Mouse (Mus musculus): ENCODE data around the gene Bax. TPM values are rescaled to one million over a fixed set of nuclear protein-coding genes. Genes with fewer than 3 reads are reported as not detected.
A peak's percentile ranks its signal among the peaks of the same experiment; 100 is the strongest.
"Not testable (repeated sequence)": the region's sequence is repeated elsewhere in the genome, so short reads cannot be mapped to it uniquely, and the experiment has no call there.

Gene Bax
- total RNA-seq (2021) = 10 to 100 TPM; 73.5 to 80.8 TPM

- peak; percentile 93 to 95 for DNase-seq
Observed at GRCm38 (mm10) chr7:45466283-45467089, at the start of gene Bax. Gene Bax, minus strand, starts transcription at chr7:45466898.

- no peak for DNase-seq
Observed at GRCm38 (mm10) chr7:45515436-45515835, 48.7 kb upstream of the Bax start.

DNA sequence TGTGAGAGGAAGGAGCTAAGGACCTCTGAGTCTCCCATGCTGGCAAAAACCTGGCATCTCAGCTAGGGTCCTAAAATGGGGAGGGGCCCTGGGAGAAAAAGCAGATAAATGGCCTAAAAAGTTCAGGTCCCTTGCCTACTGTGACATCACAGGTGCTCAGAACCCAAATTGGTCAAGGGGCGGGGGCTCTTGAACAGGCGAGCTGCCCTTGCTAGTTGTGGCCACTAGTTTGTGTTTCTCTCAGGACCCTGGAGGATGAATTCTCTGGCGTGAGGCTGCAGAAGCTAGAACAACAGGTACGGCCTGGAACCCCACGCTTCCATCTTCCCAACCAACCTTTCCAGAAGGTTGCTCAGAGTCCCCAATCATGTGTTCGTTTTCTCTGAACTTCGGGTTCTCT is 47.7 kb upstream of the Bax start:
- DNase-seq = no peak

- peak; percentile 88 to 89 for DNase-seq
Observed at GRCm38 (mm10) chr7:45509912-45510787, 43.5 kb upstream of the Bax start, which contains the start of gene Nucb1. Gene Nucb1, minus strand, starts transcription at chr7:45510406.

GRCm38 (mm10) chr7:45509181-45509882 is 42.6 kb upstream of the Bax start:
- DNase-seq = no peak

DNA sequence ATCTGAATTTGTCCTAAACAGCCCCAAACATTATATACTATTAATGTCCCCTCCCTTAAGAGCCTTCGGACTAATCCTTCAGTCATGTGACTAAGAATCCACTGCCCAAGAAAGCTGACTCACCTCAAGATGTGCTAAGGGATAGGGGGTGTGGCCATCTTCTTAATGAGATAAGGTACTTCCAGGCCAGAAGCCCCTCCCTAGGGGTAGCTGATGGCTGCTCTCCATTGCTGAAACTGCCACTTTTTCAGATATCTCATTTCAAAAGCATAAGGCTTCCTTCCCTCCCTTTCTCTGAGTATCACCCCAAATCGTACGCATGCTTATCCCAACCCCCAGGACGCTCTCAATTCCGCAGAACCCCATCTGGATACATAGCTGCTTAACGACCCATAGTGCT is 41.9 kb upstream of the Bax start:
- DNase-seq = no peak

GRCm38 (mm10) chr7:45507583-45507982 is 40.9 kb upstream of the Bax start:
- no peak for DNase-seq

DNA sequence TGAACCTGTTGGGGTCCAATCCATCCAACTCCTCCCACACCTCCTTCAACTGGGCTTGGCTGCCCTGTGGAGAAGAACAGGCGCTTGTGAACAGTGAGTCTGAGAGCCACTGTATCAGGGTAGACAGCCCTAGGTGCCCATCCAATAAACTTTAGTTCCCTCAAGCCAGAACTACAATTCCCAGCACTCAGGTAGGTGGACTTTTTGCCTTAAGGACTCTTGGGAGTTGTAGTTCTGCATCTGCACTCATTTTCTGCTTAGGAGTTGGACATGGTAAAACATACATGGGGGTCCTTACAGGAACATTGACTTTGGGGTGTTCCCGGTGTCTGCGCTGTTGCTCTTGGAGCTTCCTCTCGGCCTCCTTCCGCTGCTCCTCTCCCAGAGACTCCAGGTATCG is 31.7 kb upstream of the Bax start:
- DNase-seq = no peak

GRCm38 (mm10) chr7:45494548-45494947 is 27.9 kb upstream of the Bax start:
- no peak for DNase-seq

DNA sequence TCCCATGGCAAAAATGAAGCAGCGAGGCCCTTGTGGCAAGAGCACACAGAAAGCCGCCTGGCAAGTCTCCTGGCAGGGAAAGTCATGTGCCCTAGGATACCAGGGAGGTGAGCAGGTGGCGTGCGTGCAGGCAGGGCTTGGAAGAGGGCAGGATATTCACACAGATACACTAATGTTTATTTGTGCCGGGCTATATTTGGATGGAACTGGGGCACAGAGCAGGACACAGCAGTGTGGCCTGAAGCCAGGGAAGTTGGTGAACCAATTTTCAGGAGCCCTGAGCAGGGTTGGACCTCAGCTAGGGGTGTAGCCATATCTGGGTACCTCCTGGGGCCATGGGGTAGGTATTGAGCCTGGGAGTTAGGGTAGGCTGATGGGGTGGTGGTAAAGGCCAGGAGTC is 26.3 kb upstream of the Bax start:
- DNase-seq = no peak

DNA sequence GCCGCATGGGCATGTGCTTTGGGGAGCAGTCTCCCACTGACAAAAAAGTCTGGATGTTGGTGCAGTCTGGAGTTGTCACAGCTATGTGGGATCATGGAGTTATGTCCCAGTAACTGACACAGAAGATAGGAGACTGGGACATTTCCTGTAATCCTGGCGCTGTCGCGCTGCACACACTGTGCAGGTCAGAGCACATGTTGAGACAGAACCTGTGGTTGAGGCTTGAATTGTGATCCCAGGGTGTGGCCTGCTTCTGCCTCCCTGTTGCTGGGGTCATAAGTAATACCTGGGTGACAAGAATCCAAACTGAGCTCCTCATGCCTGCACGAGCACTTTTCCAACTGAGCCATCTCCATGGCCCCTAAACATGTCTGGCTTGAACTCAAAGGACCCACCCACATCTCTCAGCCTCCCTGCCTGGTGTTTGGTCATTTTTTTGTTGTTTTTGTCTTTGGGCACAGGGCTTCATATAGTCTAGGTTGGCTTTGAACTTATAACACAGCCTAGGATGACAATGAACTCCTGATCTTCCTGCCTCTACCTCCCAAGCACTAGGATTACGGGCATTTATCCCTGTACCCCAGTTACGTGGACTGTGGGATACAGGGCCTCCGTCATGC is 25.6 kb upstream of the Bax start:
- DNase-seq = no peak

- no peak for DNase-seq
Observed at GRCm38 (mm10) chr7:45491264-45491663, 24.6 kb upstream of the Bax start.

DNA sequence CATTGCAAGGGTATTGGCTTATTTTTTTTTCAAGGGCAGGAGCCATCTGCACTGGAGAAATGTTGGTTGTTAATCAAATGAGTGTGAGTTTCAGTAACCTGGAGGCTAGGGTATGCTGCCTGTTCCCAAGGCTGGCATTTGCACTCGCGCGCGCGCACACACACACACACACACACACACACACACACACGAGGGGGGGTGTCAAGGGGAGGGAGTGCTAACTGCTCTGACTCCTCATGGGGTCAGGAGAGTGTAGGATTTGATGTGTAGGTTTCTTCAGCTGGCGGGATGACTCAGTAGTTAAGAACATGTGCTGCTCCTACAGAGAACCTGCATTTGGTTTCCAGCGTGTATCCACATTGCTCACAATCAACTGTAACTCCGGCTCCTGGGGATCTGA is 24.1 kb upstream of the Bax start:
- no peak for DNase-seq

- DNase-seq = no peak
Observed at GRCm38 (mm10) chr7:45489578-45489977, 22.9 kb upstream of the Bax start.

GRCm38 (mm10) chr7:45488293-45489204 is 21.9 kb upstream of the Bax start, which contains the start of gene Dhdh:
Gene Dhdh, minus strand, starts transcription at chr7:45488805.
- DNase-seq = peak; percentile 32 to 35

- no peak for DNase-seq
Observed at GRCm38 (mm10) chr7:45487861-45488292, 21.2 kb upstream of the Bax start.

- no peak for DNase-seq
Observed at GRCm38 (mm10) chr7:45486761-45487415, 20.2 kb upstream of the Bax start, which contains the start of gene Gm45808. Gene Gm45808, minus strand, starts transcription at chr7:45486811.

DNA sequence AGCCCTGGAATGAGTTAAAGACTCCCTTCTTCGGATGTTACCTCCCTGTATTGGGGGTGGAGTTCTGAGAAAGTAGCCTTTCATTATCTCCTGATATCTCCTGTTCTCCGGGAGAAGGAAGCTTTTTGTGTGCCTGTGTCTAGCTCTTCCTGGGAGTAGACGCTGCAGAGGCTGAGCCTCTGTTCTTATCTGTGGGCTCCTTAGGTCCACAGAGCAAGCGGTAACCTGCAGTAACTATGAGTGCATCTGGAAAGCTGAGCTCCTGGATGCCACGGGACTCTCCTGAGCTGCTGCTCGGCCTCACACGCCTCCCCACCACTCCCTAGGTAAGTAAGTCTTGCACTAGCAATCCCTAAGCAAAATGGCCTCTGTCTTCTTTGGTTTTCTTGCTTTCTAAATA is 19.5 kb upstream of the Bax start:
- no peak for DNase-seq

- not testable (repeated sequence) for DNase-seq
Observed at GRCm38 (mm10) chr7:45484985-45485384, 18.3 kb upstream of the Bax start.

GRCm38 (mm10) chr7:45482166-45482565 is 15.5 kb upstream of the Bax start:
- no peak for DNase-seq
